Mouse (Mus musculus): ENCODE data around the gene Fbn1. TPM values are rescaled to one million over a fixed set of nuclear protein-coding genes. Genes with fewer than 3 reads are reported as not detected.

The Fbn1 gene
- polyA plus RNA-seq, 1 experiment from 2014 or later, result 33.6 TPM

GRCm38 (mm10) chr2:125276692-125277091 lies 231.1 kb downstream of the Fbn1 start:
- Histone ChIP-seq H3K9me3 (ENCODE audit: control insufficient read depth, low read length) (peaks cover under 1% of the 10 kb centered on the region), H3K27me3 (ENCODE audit: control insufficient read depth, insufficient read depth, low read length) (no peaks in the 10 kb centered on the region), H3K27ac (replicated peaks in 1 of 2; ENCODE audit: control insufficient read depth in 1 of 2, insufficient read depth in 1 of 2, low read depth in 2 of 2, low read length in 2 of 2) (no peak overlapping the region), H3K4me1 (ENCODE audit: control insufficient read depth in 2 of 2, insufficient read depth in 2 of 2, low read length in 2 of 2) (peaks cover 0 to 4% of the 10 kb centered on the region in 2 experiments; a peak in 2 of 4 replicates), H3K4me3 (ENCODE audit: control insufficient read depth in 1 of 2, insufficient read depth in 1 of 2, low read depth in 1 of 2, low read length in 2 of 2) (no peak overlapping the region), H3K9ac (ENCODE audit: low read length) (no peak overlapping the region), H3K36me3 (ENCODE audit: control insufficient read depth, insufficient read depth, low read length) (no peaks in the 10 kb centered on the region), H3K4me2 (ENCODE audit: low read length) (no peak overlapping the region)
- 80% methylated on average over 5 of the region's 5 CpGs for WGBS
- ATAC-seq (ENCODE audit: insufficient number of reproducible peaks, insufficient read depth, low FRiP score, low read depth), result no peak

DNA sequence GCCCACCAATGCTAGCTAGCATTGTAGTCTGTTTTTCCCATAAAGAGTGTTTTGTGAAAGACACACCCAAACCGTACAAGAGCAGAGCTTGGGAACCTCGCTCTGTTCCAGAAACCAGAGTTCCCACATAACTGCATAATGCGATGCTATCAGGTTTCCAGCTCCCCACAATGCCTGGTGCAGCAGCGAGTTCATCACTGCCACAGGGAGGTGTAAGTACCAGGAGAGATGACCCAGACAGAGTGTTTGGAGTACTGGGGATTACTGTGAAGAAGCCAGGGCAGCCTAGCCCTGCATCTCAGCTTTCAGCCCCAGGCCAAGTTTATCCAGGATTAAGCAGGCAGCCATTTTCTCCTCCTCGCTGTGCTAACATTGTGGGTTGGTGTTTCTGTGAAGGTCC lies 232.2 kb downstream of the Fbn1 start:
- no peak overlapping the region for H3K27ac ChIP-seq (replicated peaks in 1 of 2; ENCODE audit: control insufficient read depth in 1 of 2, insufficient read depth in 1 of 2, low read depth in 2 of 2, low read length in 2 of 2)

GRCm38 (mm10) chr2:125268876-125269275 lies 238.9 kb downstream of the Fbn1 start:
- ATAC-seq (ENCODE audit: insufficient number of reproducible peaks, insufficient read depth, low FRiP score, low read depth), result no peak
- Histone ChIP-seq H3K4me1 (ENCODE audit: control insufficient read depth in 2 of 2, insufficient read depth in 2 of 2, low read length in 2 of 2) (no peaks in the 10 kb centered on the region), H3K27ac (replicated peaks in 1 of 2; ENCODE audit: control insufficient read depth in 1 of 2, insufficient read depth in 1 of 2, low read depth in 2 of 2, low read length in 2 of 2) (no peak overlapping the region), H3K27me3 (ENCODE audit: control insufficient read depth, insufficient read depth, low read length) (no peaks in the 10 kb centered on the region), H3K4me3 (ENCODE audit: control insufficient read depth in 1 of 2, insufficient read depth in 1 of 2, low read depth in 1 of 2, low read length in 2 of 2) (no peak overlapping the region), H3K9ac (ENCODE audit: low read length) (no peak overlapping the region), H3K9me3 (ENCODE audit: control insufficient read depth, low read length) (peaks cover 10% of the 10 kb centered on the region), H3K36me3 (ENCODE audit: control insufficient read depth, insufficient read depth, low read length) (no peaks in the 10 kb centered on the region), H3K4me2 (ENCODE audit: low read length) (no peak overlapping the region)
- WGBS, result 63% methylated on average over 1 of the region's 1 CpGs

More for the DNA sequence above, 232.2 kb downstream of the Fbn1 start:
- Histone ChIP-seq H3K4me3 (ENCODE audit: control insufficient read depth in 1 of 2, insufficient read depth in 1 of 2, low read depth in 1 of 2, low read length in 2 of 2) (no peak overlapping the region), H3K9me3 (ENCODE audit: control insufficient read depth, low read length) (peaks cover 7% of the 10 kb centered on the region), H3K4me2 (ENCODE audit: low read length) (no peak overlapping the region), H3K36me3 (ENCODE audit: control insufficient read depth, insufficient read depth, low read length) (no peaks in the 10 kb centered on the region), H3K9ac (ENCODE audit: low read length) (no peak overlapping the region), H3K27me3 (ENCODE audit: control insufficient read depth, insufficient read depth, low read length) (no peaks in the 10 kb centered on the region), H3K4me1 (ENCODE audit: control insufficient read depth in 2 of 2, insufficient read depth in 2 of 2, low read length in 2 of 2) (peaks cover 0 to 4% of the 10 kb centered on the region in 2 experiments; a peak in 2 of 4 replicates)
- 69% methylated on average over 5 of the region's 5 CpGs for WGBS
- no peak for ATAC-seq (ENCODE audit: insufficient number of reproducible peaks, insufficient read depth, low FRiP score, low read depth)

DNA sequence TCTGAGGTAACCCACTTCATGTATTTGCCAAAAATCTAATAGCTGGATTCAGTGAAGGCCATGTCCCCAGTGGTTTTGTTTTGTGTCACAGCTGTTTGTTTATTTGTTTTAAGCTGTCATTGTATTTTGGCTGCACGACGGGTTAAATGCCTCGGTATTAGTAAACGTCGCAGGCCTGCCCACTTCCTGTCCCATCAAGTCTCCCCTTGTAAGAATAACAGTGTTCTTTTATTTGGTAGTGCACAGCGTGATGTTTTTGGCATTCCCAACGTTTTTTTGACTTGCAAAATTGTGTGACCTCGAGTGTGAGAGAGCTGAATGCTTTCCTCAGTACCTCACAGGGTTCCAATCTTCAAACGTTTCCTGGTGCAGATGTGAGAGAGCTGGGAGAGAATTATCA lies 244.0 kb downstream of the Fbn1 start:
- H3K27ac ChIP-seq (replicated peaks in 1 of 2; ENCODE audit: control insufficient read depth in 1 of 2, insufficient read depth in 1 of 2, low read depth in 2 of 2, low read length in 2 of 2), result no peak overlapping the region
- peaks cover 8% of the 10 kb centered on the region; the same call in 1 of the 2 replicates for H3K36me3 ChIP-seq (ENCODE audit: control insufficient read depth, insufficient read depth, low read length)
- H3K4me1 ChIP-seq (ENCODE audit: control insufficient read depth in 2 of 2, insufficient read depth in 2 of 2, low read length in 2 of 2), result no peaks in the 10 kb centered on the region
- H3K9ac ChIP-seq (ENCODE audit: low read length), result no peak overlapping the region
- H3K4me3 ChIP-seq (ENCODE audit: control insufficient read depth in 1 of 2, insufficient read depth in 1 of 2, low read depth in 1 of 2, low read length in 2 of 2), result no peak overlapping the region
- H3K27me3 ChIP-seq (ENCODE audit: control insufficient read depth, insufficient read depth, low read length), result no peaks in the 10 kb centered on the region
- H3K4me2 ChIP-seq (ENCODE audit: low read length), result no peak overlapping the region
- 16% methylated on average over 9 of the region's 9 CpGs for WGBS
- ATAC-seq (ENCODE audit: insufficient number of reproducible peaks, insufficient read depth, low FRiP score, low read depth), result no peak
- no peaks in the 10 kb centered on the region for H3K9me3 ChIP-seq (ENCODE audit: control insufficient read depth, low read length)

DNA sequence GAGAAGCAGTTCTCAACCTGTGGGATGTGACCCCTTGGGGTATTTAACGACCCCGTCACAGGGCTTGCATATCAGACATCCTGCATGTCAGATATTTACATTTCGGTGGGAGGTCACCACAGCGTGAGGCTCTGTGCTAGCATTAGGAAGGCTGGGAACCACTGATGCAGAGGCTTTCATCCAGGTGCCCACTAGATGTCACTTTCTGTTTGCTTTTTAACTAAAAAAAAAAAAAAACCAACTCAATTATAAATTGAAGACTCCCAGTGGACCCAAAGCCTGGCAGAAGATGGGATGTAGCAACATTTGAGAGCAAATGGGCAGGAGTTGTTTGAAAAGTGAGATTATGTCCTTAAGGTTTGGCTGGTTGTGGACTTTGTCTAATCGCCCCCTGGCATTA lies 244.7 kb downstream of the Fbn1 start:
- Histone ChIP-seq H3K4me1 (ENCODE audit: control insufficient read depth in 2 of 2, insufficient read depth in 2 of 2, low read length in 2 of 2) (no peaks in the 10 kb centered on the region), H3K27ac (replicated peaks in 1 of 2; ENCODE audit: control insufficient read depth in 1 of 2, insufficient read depth in 1 of 2, low read depth in 2 of 2, low read length in 2 of 2) (no peak overlapping the region), H3K9me3 (ENCODE audit: control insufficient read depth, low read length) (no peaks in the 10 kb centered on the region), H3K36me3 (ENCODE audit: control insufficient read depth, insufficient read depth, low read length) (peaks cover 13% of the 10 kb centered on the region), H3K9ac (ENCODE audit: low read length) (no peak overlapping the region), H3K4me3 (ENCODE audit: control insufficient read depth in 1 of 2, insufficient read depth in 1 of 2, low read depth in 1 of 2, low read length in 2 of 2) (no peak overlapping the region), H3K4me2 (ENCODE audit: low read length) (no peak overlapping the region), H3K27me3 (ENCODE audit: control insufficient read depth, insufficient read depth, low read length) (no peaks in the 10 kb centered on the region)
- 20% methylated on average over 5 of the region's 5 CpGs for WGBS
- no peak for ATAC-seq (ENCODE audit: insufficient number of reproducible peaks, insufficient read depth, low FRiP score, low read depth)

- H3K4me3 ChIP-seq (ENCODE audit: control insufficient read depth in 1 of 2, insufficient read depth in 1 of 2, low read depth in 1 of 2, low read length in 2 of 2), result no peak overlapping the region
- H3K9me3 ChIP-seq (ENCODE audit: control insufficient read depth, low read length), result no peaks in the 10 kb centered on the region
- ATAC-seq (ENCODE audit: insufficient number of reproducible peaks, insufficient read depth, low FRiP score, low read depth), result no peak
- no peak overlapping the region for H3K27ac ChIP-seq (replicated peaks in 1 of 2; ENCODE audit: control insufficient read depth in 1 of 2, insufficient read depth in 1 of 2, low read depth in 2 of 2, low read length in 2 of 2)
- WGBS, result 72% methylated on average over 2 of the region's 2 CpGs
- H3K36me3 ChIP-seq (ENCODE audit: control insufficient read depth, insufficient read depth, low read length), result peaks cover 39% of the 10 kb centered on the region
- H3K9ac ChIP-seq (ENCODE audit: low read length), result no peak overlapping the region
- H3K4me1 ChIP-seq (ENCODE audit: control insufficient read depth in 2 of 2, insufficient read depth in 2 of 2, low read length in 2 of 2), result no peaks in the 10 kb centered on the region
- no peaks in the 10 kb centered on the region for H3K27me3 ChIP-seq (ENCODE audit: control insufficient read depth, insufficient read depth, low read length)
- no peak overlapping the region for H3K4me2 ChIP-seq (ENCODE audit: low read length)
These were observed 247.5 kb downstream of the Fbn1 start for GRCm38 (mm10) chr2:125260326-125260725.

DNA sequence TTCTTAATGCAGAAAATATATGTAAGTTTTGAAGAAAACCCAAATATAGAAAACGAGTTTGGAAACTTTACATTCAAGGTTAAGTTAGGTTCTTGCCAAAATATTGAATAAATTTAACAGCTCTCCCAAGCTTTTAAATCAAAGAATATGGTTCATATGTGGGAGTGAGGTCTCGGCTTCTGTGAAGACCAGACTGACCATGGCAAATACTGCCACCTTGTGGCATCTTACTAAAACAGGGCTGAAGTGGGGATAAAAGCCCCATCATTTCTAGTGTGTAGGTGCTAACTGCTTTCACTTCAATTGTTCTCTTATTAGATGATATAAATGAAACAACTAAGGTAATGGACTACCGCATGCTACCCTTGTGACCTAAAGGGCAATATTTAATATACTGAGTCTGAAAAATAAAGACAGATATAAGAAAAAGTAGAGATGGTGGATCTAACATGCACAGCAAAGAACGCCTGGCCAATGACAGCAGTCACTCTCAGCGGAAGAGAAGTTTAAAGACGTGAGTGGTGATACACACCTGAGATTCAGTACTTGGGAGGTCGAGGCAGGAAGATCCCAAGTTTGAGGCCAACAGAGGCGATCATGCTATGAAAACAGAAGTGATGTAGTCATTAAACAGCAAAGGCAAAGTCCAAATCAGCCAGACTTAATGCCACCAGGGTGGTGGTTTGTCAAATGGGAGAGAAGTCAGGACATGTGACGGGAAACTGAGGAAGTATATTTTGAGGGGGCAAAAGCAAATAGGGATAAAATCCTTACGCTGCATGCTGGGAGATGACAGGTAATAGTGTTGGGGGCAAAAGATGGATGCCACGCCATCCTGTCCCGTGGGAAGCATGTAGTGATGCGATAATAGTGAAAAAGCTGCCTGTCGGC lies 248.3 kb downstream of the Fbn1 start:
- no peak for ATAC-seq (ENCODE audit: insufficient number of reproducible peaks, insufficient read depth, low FRiP score, low read depth)
- 0 out of 2 replicates have a peak, but pooled peaks cover 2% of the 10 kb centered on the region for H3K9me3 ChIP-seq (ENCODE audit: control insufficient read depth, low read length)
- H3K9ac ChIP-seq (ENCODE audit: low read length), result no peak overlapping the region
- H3K4me2 ChIP-seq (ENCODE audit: low read length), result no peak overlapping the region
- no peaks in the 10 kb centered on the region for H3K4me1 ChIP-seq (ENCODE audit: control insufficient read depth in 2 of 2, insufficient read depth in 2 of 2, low read length in 2 of 2)
- no peaks in the 10 kb centered on the region for H3K27me3 ChIP-seq (ENCODE audit: control insufficient read depth, insufficient read depth, low read length)
- peaks cover 42% of the 10 kb centered on the region for H3K36me3 ChIP-seq (ENCODE audit: control insufficient read depth, insufficient read depth, low read length)
- 80% methylated on average over 14 of the region's 14 CpGs for WGBS
- no peak overlapping the region for H3K4me3 ChIP-seq (ENCODE audit: control insufficient read depth in 1 of 2, insufficient read depth in 1 of 2, low read depth in 1 of 2, low read length in 2 of 2)
- no peak overlapping the region for H3K27ac ChIP-seq (replicated peaks in 1 of 2; ENCODE audit: control insufficient read depth in 1 of 2, insufficient read depth in 1 of 2, low read depth in 2 of 2, low read length in 2 of 2)
